Mouse (Mus musculus) thymus, postnatal 36 days (tissue): ENCODE data around the gene Drc3.
A peak's percentile ranks its signal among the peaks of the same experiment; 100 is the strongest.

Source experiments
- DNase-seq, 2 experiments: peaks; one replicate each; pipeline ENCODE4 v3.0.0; 2022; ENCODE audit warnings: mixed read lengths in 2 of 2

Gene Drc3

DNA sequence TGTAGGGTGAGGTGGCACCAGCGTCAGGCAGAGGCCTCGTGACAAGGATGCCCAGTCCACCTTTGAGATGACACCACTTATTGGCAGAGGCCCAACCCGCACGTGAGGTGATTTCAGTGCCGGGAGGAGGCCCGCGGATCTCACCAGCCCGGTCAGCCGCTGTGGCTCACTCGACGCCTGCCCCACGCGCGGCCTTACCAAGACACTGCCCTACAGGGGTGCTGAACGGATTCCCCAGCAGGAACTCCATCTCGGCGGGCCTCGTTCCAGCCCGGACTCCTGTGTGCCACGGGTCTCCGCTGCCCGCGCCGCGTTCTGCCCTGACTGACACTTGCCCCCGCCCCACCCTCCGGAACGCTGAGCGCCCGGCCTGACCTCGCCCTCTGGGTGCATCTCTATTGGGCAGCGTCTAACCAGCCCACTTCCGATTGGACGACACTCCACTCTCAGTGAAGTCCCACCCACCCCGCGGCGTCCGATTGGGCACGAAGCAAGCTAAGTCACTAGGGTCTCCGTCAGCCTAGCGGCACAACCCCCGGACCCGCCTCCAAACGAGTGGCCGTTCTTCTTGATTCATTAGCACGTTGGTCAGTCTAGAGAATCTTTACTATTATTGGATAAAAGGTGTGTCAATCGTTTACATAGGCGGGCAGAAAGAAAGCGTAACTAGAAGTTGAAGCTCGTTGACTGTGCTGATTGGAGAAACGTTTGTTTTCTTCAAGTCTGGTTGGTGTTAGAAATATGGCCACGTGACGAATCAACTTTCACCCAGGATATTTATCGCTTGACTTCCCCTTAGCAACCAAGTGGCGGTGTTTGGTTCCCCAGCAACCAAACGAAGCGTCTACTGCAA lies at the start of gene Drc3, which contains the start of gene Tom1l2:
Gene Drc3 (plus strand): TSS at position 771 of the 853 bp plus-strand sequence.
Gene Tom1l2 (minus strand): TSS at position 347 of the 853 bp plus-strand sequence.
- DNase-seq, result peak; percentile 96 to 98

GRCm38 (mm10) chr11:60303497-60303896 lies 49.6 kb upstream of the Drc3 start:
- DNase-seq, result no peak

DNA sequence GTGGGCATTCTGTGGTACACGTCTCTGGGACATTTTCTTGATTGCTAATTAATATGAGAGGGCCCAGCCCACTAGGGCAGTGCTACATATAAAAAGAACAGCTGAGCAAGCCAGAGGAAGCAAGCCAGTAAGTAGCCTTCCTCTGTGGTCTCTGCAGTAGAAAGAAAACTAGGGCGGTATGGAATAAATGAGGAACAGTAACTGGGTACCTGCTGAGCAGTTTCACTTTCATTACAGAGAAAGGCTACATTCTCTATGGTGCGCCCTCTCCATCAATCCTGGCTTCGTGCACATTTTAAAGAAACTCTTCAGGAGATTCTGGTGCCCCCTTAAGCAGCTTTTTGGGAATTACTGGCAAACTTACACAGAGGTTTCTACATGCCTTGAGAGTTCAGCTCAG lies 47.5 kb upstream of the Drc3 start:
- peak in 1 of 2 experiments; percentile 16 for DNase-seq

- DNase-seq, result peak; percentile 68 to 75
Measured at GRCm38 (mm10) chr11:60306834-60307233, 46.3 kb upstream of the Drc3 start.

DNA sequence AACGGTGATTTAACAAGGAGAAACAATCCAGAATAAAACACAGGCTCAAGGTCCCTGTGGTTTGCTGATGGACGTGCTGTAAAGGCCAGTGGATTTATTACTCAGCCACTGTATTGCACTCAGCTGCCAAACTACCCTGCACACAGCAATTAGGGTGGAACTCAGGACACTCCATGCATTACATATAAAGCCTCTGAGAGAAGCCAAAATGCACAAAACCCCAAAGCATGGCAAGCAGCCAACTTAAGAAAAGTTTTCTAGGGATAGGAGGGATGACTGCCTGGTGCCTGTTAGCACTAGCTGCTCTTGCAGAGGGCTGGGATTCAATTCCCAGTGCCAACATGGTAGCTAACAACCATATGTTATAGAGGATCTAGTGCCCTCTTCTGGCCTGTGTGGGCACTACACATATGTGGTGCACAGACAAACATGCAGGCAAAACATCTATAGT lies 45.7 kb upstream of the Drc3 start:
- DNase-seq, result peak; percentile 54 to 56

GRCm38 (mm10) chr11:60308061-60308460 lies 45.1 kb upstream of the Drc3 start:
- DNase-seq, result no peak

GRCm38 (mm10) chr11:60308506-60309116 lies 44.5 kb upstream of the Drc3 start:
- DNase-seq, result no peak

GRCm38 (mm10) chr11:60309875-60310274 lies 43.3 kb upstream of the Drc3 start:
- DNase-seq, result no peak

GRCm38 (mm10) chr11:60311025-60311854 lies 41.9 kb upstream of the Drc3 start:
- DNase-seq, result no peak

DNA sequence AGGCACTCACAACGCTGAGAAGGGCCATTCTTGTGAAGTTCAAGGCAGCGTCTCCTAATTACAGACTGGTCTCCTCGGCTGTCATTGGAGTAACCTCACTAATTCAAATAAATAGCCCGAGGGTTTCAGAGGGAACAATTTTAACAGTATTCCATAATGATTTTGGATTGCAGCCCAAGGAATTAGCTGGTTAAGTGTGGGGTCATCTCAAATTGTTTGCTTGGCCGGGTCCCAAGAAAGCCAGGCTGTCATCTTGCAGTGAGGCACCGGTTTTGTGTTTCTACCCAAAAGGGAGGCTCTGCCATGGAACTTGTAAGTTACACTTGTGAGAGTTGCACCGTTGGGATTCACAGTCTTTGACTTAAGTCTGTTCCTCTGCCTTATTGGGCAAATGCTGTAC lies 36.9 kb upstream of the Drc3 start:
- DNase-seq, result no peak

GRCm38 (mm10) chr11:60316883-60317282 lies 36.2 kb upstream of the Drc3 start:
- no peak for DNase-seq

DNA sequence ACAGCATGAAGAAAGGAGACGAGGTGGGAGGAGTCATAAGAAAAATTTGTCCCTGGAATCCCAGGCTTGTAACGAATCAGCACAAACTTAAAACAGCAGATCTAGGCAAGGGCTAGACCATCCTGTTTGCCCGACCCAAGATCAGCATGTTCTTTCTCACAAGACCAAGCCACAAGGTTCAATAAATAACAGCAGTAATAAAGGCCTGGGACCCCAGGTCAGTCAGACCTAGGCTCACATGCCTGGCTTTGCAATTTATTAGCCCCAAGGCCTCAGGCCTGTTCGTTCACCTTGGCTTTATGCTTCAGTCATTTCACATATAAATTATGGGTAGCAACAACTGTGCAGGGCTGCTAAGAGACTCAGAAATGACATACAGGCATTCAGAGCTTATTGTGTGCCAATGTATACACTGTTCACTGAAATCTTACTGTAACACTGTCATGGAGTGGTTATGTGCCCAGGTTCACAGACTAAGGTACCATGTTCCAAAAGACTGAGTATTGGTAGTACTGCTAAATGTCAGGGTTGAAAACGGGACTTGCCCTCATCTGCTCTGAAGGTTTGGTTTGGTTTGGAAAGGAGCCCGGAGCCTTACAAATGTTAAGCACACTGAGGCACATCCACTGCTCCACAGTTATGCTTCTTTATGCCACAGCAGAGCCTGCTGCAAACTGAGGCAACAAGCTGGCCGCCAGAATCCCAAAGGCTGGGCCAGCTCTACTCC lies 35.6 kb upstream of the Drc3 start:
- no peak for DNase-seq

DNA sequence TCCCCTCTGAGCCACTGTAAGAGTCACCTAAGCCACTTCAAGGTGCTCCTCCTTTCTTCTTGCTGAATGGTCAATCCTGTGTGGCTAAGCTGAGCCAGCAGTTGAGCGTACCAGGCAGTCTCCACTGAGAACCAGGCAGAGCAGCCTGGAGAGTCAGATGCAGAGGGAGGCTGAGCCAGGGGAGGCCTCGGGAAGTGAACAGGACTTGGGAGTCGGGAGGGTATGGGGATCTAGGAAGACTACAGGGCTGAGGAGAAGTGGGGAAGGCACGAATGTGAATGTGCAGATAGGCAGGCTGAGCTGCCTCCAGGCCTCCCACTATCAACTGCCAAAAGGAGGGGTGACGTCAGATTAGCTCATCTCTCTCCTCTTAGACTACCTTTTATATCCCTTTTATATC lies 34.4 kb upstream of the Drc3 start:
- DNase-seq, result no peak

DNA sequence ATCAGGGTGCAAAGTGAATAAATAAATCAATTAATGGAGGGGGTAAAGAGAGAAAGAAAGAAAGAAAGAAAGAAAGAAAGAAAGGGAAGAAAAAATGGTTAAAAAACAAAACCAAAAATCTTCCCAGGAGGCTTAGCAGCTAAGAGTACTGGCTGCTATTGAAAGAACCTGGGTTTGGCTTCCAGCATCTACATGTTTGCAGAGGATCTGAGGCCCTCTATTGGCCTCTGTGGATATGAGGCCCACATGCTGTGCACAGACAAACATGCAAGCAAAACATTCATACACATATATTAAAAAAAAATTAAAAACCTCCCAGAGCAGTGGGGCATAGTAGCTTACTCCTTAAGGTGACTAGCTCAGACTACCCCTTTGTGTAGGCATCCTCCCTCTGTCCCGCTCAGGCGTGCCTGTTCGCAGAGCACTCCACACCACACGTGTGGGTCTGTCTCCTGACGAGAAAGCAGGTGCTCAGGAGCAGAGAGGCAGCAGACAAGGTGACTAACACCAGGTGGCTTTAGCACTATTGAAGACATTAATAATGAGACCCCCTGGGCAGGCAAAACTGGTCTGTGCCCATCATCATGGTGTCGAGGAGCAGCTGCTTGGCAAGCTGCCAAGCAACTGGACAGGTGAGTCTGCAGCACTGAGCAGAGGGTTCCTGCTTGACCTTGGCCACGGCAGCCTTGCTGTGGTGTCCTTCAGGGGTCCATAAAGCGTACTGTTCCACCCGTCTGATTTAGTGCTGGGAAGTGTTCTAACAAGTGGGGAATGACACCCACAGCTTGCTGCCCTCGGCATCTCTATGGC lies 33.7 kb upstream of the Drc3 start:
- DNase-seq, result no peak

- no peak for DNase-seq
Measured at GRCm38 (mm10) chr11:60320426-60321037, 32.6 kb upstream of the Drc3 start.

DNA sequence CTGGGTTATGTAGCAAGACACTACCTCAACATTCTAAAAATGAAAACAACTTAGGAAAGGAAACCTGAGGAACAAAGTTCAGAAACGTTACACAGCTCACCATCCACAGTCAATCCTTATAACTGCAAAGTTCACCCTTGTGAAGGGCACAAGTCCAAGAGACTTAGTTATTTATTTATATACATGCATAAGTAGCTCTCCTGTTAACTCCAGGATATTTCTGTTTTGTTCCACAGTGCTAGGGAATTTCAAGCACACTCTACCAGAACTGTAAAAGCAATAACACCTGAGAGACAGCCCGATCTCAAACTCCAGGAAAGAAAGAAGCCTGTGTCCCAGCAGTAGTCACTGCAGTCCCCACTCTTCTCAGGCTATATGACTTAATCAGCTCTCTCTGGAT lies 31.7 kb upstream of the Drc3 start:
- DNase-seq, result no peak

- no peak for DNase-seq
Measured at GRCm38 (mm10) chr11:60323731-60324130, 29.4 kb upstream of the Drc3 start.

DNA sequence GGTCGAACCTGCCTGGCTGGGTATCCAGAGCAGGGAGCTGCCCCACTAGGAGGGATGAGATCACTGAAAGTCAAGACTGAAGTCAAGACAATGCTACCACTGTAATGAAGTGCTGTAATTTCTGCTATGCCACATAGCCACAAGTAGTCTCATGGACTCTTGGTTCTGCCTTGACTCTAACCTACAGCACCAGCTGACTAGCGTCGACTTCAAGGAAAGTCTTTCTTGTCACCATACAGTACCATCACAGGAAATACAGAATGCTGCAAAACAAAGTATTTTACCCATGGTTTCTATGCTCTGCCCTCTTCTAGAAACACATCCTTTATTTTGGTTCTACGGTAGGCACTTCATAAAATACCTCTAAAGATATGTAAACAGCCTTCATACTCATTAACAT lies 22.6 kb upstream of the Drc3 start:
- no peak for DNase-seq

DNA sequence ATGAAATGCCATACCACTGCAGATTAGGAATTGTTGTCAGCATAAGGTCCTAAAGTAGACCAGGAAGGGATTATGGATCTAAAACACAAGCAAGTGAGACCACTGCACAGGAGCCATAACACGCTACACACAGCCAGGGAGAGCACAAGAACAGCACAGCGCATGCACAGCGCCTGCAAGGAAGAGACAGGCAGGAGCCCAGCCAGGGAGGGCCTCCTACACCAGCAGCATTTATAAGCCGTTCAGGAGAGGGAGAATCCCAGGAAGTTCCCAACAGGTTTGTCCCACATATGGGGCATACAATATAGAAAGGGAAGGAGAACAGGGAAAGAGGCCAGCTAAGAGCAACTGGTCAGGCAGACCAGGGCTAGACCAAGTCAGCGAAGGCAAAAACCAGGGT lies 19.7 kb upstream of the Drc3 start:
- DNase-seq, result peak; percentile 30 to 45

DNA sequence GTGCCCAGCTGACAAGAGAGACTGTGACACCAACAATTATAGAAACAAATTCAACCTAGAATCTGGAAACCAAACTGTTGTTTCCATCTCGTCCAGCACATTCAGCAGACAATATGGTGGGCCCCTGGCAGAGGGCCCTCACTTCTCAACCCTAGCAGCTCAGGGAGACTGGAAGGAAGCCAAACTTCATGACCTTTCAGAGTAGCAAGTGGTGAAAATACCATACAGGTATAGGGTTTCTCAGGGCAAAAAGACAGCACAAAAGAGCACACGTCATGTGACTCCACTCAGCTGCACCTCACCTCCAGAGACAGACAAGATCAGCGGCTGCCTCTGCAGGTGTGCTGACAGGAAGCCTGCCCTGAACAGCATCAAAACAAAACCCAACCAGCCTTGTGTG lies 19.0 kb upstream of the Drc3 start:
- peak; percentile 51 to 80 for DNase-seq

GRCm38 (mm10) chr11:60335771-60336170 lies 17.4 kb upstream of the Drc3 start:
- no peak for DNase-seq
